Mouse (Mus musculus) liver, adult (tissue): ENCODE measurements around the gene Sec24c.

ENCODE experiments used
- GATA4 ChIP-seq: IDR thresholded peaks from 2 replicates; pipeline ENCODE4 v1.6.1; 2014; ENCODE audit warnings: mild to moderate bottlenecking, low read length; ENCODE audit not compliant: insufficient replicate concordance

Sec24c gene

DNA sequence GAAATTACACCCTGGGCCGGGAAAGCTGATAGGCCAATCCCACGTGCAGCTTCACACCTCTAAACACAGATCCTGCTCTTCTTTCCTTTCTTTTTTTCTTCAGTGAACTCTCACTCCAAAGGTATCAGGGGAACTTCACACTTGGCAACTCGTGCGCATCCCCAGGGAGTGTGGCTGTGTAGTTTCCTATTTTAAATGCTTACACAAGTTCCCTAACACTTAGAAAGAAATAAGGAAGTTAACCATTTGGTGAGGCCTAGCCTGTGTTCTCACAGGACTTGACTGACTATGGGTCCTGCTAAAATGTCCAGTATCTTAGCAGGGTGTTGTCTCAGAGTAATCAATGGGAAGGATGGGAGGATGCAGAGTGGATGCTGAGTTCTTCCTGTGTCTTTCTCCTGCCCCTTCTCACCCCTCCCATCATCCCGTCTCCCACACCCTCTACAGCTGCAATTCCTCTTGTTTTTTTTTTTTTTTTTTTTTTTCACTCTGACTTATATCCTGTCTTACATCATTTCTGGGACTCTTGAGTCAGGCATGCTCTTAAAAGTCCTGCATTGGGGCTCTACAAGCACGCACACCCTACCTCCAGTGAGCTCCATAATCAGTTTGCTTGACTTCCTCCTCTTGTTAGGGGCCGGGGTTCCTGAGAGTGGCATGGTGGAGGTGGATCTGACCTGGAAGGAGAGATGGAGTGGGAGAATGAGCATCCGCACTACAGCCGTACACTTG, 19.3 kb upstream of the Sec24c start:
- no peak for TF ChIP-seq GATA4

DNA sequence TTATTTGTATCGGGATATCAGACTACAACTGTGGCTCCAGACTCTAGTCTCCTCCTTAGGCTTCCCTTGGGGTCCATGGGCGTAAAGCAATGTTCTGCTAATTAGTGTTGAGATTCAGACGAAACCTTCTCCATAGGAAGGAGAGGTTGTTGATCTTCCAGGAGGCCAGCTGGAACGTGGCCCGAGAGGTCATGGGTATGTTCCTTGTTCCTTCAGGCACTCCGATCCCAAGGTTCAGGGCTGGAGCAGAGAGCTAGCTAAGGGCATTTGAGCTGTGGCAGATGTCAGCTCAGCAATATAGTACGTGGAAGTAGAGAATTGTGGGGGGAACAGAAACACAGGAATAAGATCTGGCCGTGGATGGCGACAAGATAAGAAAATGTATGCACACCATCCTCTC, 18.4 kb upstream of the Sec24c start:
- TF ChIP-seq GATA4, result no peak

DNA sequence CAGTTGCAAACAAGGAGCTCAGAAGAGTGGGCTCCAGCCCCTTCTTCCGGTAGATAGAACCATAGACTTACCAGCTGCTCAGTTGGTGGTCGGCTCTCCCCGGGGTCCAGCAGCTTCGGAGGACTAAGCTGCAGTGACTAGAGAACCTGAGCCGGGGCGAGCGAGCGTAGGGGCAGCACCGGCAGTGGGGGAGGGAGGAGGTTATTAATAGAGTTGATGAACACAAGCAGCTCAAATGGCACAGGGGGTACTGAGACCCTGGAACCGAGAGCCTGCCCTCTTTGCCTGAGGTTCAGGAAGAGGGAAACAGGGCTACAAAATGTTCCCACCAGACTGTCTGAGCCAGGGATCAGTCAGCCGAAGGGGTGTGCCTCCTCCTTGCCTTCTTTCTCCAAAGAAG, 17.7 kb upstream of the Sec24c start, which contains the start of gene Myoz1:
TSS of gene Myoz1 (minus strand) at position 180 of the 400 bp plus-strand sequence.
- TF ChIP-seq GATA4, result no peak

DNA sequence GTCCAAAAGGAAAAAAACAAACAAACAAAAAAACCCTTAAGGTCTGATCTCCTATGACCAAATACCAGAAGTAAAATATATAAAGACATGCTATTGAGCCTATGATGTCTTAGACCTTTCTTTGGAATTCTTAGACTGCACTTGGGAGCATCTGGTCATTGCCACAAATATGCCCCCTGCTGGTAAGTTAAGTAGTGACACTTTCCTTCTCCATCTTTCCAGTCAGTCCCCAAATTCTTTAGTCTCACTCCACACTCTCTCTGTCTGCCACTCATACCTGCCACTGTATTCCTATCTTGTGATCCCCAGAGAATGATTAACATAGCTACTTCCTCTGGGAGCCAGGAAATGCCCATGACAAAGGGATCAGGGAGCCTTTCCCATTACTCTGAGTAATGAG, 15.8 kb upstream of the Sec24c start:
- no peak for TF ChIP-seq GATA4

GRCm38 (mm10) chr14:20658902-20659301, 15.2 kb upstream of the Sec24c start:
- no peak for TF ChIP-seq GATA4

DNA sequence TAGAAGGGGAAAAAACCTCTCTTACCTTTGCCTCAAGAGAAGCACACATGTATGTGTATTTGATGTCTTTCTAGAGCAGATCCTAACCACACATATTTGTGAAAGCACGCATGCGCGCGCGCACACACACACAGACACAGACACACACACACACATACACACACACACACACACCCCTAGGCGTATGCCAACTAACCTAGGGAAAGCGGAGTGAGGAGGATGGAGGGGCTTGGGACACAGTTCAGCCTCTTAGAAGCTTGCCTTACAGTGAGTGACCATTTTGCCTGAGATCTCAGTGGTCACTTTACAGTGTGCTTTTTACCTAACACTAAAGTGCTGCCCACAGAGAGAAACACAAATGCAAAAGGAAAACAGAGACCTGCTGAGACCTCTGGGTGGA, 14.4 kb upstream of the Sec24c start:
- TF ChIP-seq GATA4, result no peak

DNA sequence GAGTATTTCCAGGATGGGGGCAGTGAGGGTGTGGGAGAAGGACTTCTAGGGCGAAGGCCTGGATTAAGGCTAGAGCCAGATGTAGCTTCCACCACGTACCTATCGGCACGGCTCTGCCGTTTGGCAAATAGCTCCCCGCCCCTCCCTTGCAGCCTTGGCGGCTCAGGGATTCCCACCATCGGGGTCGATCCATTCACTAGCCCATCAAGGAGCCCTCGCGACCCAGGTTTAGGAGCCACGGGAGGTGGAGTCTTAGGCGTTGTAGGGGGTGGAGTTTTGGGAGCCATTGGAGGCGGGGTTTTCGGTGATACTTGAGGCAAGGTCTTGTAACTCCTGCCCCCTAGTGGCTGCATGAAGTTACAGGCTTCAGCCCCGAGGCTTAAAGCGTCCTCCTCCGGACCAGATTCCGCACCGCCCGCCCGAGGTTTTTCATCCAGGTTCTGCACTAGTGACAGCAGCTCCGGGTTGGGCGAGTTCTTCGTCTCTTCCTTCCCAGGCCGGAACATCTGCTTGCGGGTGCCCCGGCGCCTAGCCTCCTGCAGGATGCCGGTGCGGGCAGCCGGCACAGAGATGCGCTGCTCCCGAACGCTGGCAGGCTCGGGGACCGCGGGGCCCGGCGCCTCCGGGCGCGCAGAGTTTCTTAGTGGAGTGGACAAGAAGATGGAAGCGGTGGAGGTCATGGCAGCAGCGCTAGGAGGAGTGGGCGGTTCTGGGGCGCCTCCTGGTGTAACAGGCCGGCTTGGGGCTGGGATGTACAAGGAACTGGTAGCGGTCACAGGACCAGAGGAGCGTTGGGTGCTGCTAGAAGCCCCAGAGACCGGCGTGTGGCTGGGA, 13.1 kb upstream of the Sec24c start:
- no peak for TF ChIP-seq GATA4

GRCm38 (mm10) chr14:20661661-20662331, 12.3 kb upstream of the Sec24c start:
- TF ChIP-seq GATA4, result no peak

DNA sequence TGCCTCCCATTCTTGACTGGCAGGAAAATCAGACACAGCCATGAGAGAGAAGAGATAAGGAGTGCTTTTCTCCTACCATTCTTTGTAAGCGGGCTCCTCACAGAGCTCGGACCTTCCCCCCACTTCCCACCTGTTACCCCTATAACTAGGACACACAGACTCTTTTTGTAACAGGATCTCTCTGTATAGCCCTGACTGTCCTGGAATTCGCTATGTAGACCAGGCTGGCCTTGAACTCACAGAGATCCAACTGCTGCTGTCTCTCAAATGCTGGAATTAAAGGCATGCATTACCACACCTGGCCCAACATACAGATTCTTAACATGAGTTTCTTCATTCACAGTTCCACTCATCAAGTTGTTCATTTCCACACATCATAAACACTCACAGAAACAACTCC, 11.4 kb upstream of the Sec24c start:
- TF ChIP-seq GATA4, result no peak

GRCm38 (mm10) chr14:20663601-20664000, 10.5 kb upstream of the Sec24c start:
- TF ChIP-seq GATA4, result no peak

DNA sequence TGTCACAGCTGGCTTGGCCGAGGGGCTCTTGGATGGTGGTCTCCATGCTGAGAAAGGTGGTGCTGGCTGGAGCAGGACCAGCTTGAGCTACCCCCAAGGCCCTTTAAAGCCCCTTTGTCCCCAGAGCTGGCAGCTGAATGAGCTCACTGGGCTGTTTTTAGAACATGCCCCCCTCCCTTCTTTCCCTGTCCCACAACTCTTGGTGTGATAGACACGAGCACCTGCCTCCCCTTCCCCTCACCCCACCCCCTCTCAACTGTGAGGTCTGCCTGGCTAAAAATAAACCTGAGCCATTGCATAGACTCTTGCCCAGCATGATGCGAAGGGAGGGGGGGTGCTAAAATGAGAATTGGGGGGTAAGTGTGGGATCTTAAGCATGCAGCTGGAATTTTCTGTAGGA, 9.7 kb upstream of the Sec24c start:
- no peak for TF ChIP-seq GATA4

GRCm38 (mm10) chr14:20667469-20667868, 6.6 kb upstream of the Sec24c start:
- TF ChIP-seq GATA4, result no peak

- TF ChIP-seq GATA4, result no peak
These were observed 5.8 kb upstream of the Sec24c start, which contains the start of gene Synpo2l for GRCm38 (mm10) chr14:20668154-20668810. Gene Synpo2l, minus strand, starts transcription at chr14:20668354.

DNA sequence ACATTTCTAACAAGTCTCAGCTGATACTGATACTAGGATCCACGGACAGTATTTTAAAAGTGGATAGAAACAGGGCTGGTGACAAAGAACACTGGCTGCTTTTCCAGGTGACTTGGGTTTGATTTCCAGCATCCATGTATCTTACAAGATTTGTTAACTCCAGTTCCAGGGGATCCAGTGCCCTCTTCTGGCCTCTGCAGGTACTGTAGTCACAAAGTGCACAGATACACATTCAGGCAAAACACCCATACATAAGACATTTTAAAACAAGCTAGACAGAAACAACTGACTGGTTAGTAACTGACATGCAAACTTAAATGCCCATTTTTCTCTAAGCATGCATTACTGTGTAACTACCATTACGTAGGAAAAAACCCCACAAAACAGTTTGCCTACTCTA, 1.1 kb upstream of the Sec24c start:
- no peak for TF ChIP-seq GATA4

DNA sequence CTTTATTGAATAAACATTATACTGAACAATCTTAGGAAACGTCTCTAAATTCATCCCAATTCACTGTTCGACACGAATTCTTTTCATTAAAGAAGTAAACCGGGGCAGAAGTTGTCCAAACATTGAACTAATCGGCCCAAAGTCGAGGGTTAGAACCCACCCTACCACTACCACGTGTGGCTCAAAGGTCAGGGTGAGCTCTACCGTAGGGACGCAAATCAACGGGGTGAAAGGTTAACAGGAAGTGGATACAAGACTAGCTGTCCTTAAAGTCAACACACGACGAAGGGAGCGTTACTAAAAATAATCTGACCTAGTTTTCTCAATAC, 409 bp upstream of the Sec24c start:
- no peak for TF ChIP-seq GATA4
